ENCODE assay signal across 8 mouse cellular contexts in genomic region chr6:35326111-35326515, GRCm38 (mm10). TPM values are rescaled to one million over a fixed set of nuclear protein-coding genes. Genes with fewer than 3 reads are reported as not detected.
DNase-seq lines count a peak whose midpoint lies in the region; ATAC-seq lines count a peak whose summit lies in the region.

Fam180a (minus strand) TSS chr6:35326141.

- WGBS in liver, embryonic 11.5 days, result 76% methylated on average over 9 of the region's 9 CpGs

- H3K27ac ChIP-seq in liver, embryonic 11.5 days (ENCODE audit: low read depth, low read length), result no peak within 1 kb of the TSS

- no peak within 1 kb of the TSS for H3K4me2 ChIP-seq in liver, embryonic 11.5 days

- no peaks in the 10 kb centered on the region for H3K9me3 ChIP-seq in liver, embryonic 11.5 days (ENCODE audit: control insufficient read depth, low read length)

- H3K27me3 ChIP-seq in liver, embryonic 11.5 days (replicated peaks; ENCODE audit: control insufficient read depth, insufficient read depth, low read length), result no peaks in the 10 kb centered on the region

- intact Hi-C loops in left cerebral cortex, postnatal 10 days (cut with DNase I), result no loop called here

- peaks cover 2% of the 10 kb centered on the region for H3K4me1 ChIP-seq in liver, embryonic 11.5 days (replicated peaks; ENCODE audit: control insufficient read depth, insufficient read depth, low read length)

- DNase-seq in urinary bladder, postnatal 14 days (ENCODE audit: low spot score), result peak; percentile 74
- DNase-seq in urinary bladder, adult 2 months (ENCODE audit: low spot score), result no peak
- peak; percentile 66 to 70 for DNase-seq in heart, adult 9 months (ENCODE audit: low spot score in 2 of 2)
- DNase-seq in left cerebral cortex, postnatal 10 days (ENCODE audit: extremely low spot score in 1 of 2, low spot score in 2 of 2), result peak; percentile 14 to 75
- DNase-seq in right cerebral cortex, postnatal 10 days (ENCODE audit: low spot score in 2 of 2), result peak; percentile 48 to 62
- no peak for DNase-seq in cerebellum, postnatal 25 days
- no peak for DNase-seq in liver, embryonic 11.5 days (ENCODE audit: low spot score)
- no peak for DNase-seq in adrenal gland, postnatal 14 days

- no peak for ATAC-seq in liver, embryonic 11.5 days (replicated peaks; ENCODE audit: low FRiP score)

- H3K9ac ChIP-seq in liver, embryonic 11.5 days (ENCODE audit: low read depth, low read length), result no peak within 1 kb of the TSS

- no peaks in the 10 kb centered on the region for H3K36me3 ChIP-seq in liver, embryonic 11.5 days (ENCODE audit: control insufficient read depth, insufficient read depth, low read length)

- H3K4me3 ChIP-seq in liver, embryonic 11.5 days (ENCODE audit: low read depth, low read length), result no peak within 1 kb of the TSS

RNA-seq across cellular contexts. Expression of gene Fam180a, which starts in this region (rescaled TPM):
- polyA plus RNA-seq in urinary bladder, adult 2 months (2012; rRNA removed), result 1.4 and 2.7 TPM in 2 replicates
- total RNA-seq in left cerebral cortex, postnatal 10 days (2021), result 1 to 10 TPM; 4.9 to 6.4 TPM
- not detected in 2 replicates for polyA plus RNA-seq in liver, embryonic 11.5 days (2014; fragmentation: Nextera tagmentation; extraction: Ambion mirVana)
- 2.6 and 3.0 TPM in 2 replicates for total RNA-seq in adrenal gland, postnatal 14 days (2021)

Comparison
In these comparisons a context has a peak if more than half of its experiments do, and no peak if none do; other contexts are left out.
1. DNase-seq: peak in urinary bladder, postnatal 14 days (single experiment), heart, adult 9 months (2 of 2), left cerebral cortex, postnatal 10 days (2 of 2) and right cerebral cortex, postnatal 10 days (2 of 2); none in urinary bladder, adult 2 months (single experiment), cerebellum, postnatal 25 days (0 of 2), liver, embryonic 11.5 days (single experiment) and adrenal gland, postnatal 14 days (single experiment).